Mouse (Mus musculus): ENCODE measurements around the gene Gm9958.

DNA sequence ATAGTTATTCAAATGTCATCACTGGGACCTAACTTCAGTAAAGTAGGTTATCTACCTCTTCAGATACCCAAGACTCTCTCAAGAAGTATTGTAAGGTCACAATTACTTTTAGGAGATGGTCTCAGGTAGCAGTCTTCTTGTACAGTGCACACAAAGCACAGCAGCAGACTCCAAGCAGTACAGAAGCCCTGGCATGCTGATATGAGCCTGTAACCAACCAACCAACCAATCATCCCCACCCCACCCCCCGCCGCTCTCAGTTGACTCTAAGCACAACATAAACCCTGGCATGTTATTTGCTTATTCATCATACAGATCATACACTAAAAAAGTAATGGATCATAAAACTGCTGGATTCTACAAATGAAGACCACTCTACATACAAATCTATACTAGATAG is 34.5 kb upstream of the Gm9958 start:
- no peak for TF ChIP-seq CTCF (IDR thresholded peaks at IDR 0.05; ENCODE audit: borderline replicate concordance, control insufficient read depth, extremely low read depth, insufficient read depth, low read length, poor library complexity)
- no peak for TF ChIP-seq POLR2A (IDR thresholded peaks at IDR 0.05; ENCODE audit: control insufficient read depth, extremely low read depth, insufficient read depth, low read length, poor library complexity)

Data from thymus, adult 2 months (tissue).